ENCODE assay signal across 8 mouse cellular contexts in genomic region chr12:106478381-106478781, GRCm38 (mm10).
A peak's percentile ranks its signal among the peaks of the same experiment; 100 is the strongest.
DNase-seq lines count a peak whose midpoint lies in the region; ATAC-seq and TF ChIP-seq lines count a peak whose summit lies in the region.

No protein-coding gene starts in this region.

- DNase-seq in layer of hippocampus, adult 11-12 months (ENCODE audit: low spot score) = peak; percentile 14
- DNase-seq in layer of hippocampus, adult 8-10 months (ENCODE audit: low spot score in 2 of 2) = no peak
- DNase-seq in embryo, embryonic 10 days (ENCODE audit: low spot score) = peak; percentile 39
- DNase-seq in hindbrain, postnatal 0 days (ENCODE audit: low spot score) = peak; percentile 20
- no peak for DNase-seq in gastrocnemius, adult 8-10 months (ENCODE audit: low spot score in 2 of 2)
- no peak for DNase-seq in left cerebral cortex, postnatal 36 days (ENCODE audit: low spot score in 2 of 2)

- no peaks in the 10 kb centered on the region for H3K9me3 ChIP-seq in hindbrain, postnatal 0 days (ENCODE audit: low read length)
- H3K9me3 ChIP-seq in neural tube, embryonic 12.5 days = no peaks in the 10 kb centered on the region

- intact Hi-C loops in left cerebral cortex, postnatal 36 days (cut with DNase I) = loop anchor here (5.0 kb wide), 3 partner anchors 101 to 1519 kb away; no protein-coding TSS in a partner anchor

- H3K9ac ChIP-seq in hindbrain, postnatal 0 days (replicated peaks; ENCODE audit: low read length) = no peak overlapping the region
- H3K9ac ChIP-seq in neural tube, embryonic 12.5 days = no peak overlapping the region

- peak overlapping the region; percentile 15; the same call in 1 of the 2 replicates for H3K4me3 ChIP-seq in hindbrain, postnatal 0 days (ENCODE audit: low read length)
- H3K4me3 ChIP-seq in neural tube, embryonic 12.5 days = peak overlapping the region; percentile 18

- no peaks in the 10 kb centered on the region for H3K36me3 ChIP-seq in hindbrain, postnatal 0 days (ENCODE audit: insufficient read depth, low read length)
- H3K36me3 ChIP-seq in neural tube, embryonic 12.5 days = no peaks in the 10 kb centered on the region

- peaks cover 30% of the 10 kb centered on the region for H3K27me3 ChIP-seq in hindbrain, postnatal 0 days (ENCODE audit: insufficient read depth, low read length)
- H3K27me3 ChIP-seq in neural tube, embryonic 12.5 days (replicated peaks) = peaks cover 3% of the 10 kb centered on the region; the same call in 1 of the 2 replicates

- no peak overlapping the region for H3K27ac ChIP-seq in hindbrain, postnatal 0 days
- H3K27ac ChIP-seq in neural tube, embryonic 12.5 days = no peak overlapping the region

- peak overlapping the region; percentile 48 for H3K4me2 ChIP-seq in hindbrain, postnatal 0 days (ENCODE audit: low read depth, low read length)
- peak overlapping the region; percentile 60 for H3K4me2 ChIP-seq in neural tube, embryonic 12.5 days (replicated peaks)

- ATAC-seq in hindbrain, postnatal 0 days = no peak
- ATAC-seq in neural tube, embryonic 12.5 days (ENCODE audit: low FRiP score, low read depth) = no peak
- no peak for ATAC-seq in megakaryocyte, adult 5-6 weeks (ENCODE audit: poor library complexity, severe bottlenecking)

- no peak for TF ChIP-seq CTCF in hindbrain, postnatal 0 days (IDR thresholded peaks at IDR 0.05; ENCODE audit: low read depth)

- H3K4me1 ChIP-seq in hindbrain, postnatal 0 days (ENCODE audit: insufficient read depth, low read length) = peaks cover 6% of the 10 kb centered on the region; the same call in 1 of the 2 replicates
- peaks cover 50% of the 10 kb centered on the region for H3K4me1 ChIP-seq in neural tube, embryonic 12.5 days

- WGBS in hindbrain, postnatal 0 days = 2% methylated on average over 18 of the region's 18 CpGs
- WGBS in neural tube, embryonic 12.5 days = under 1% methylated on average over 18 of the region's 18 CpGs

Comparison
In these comparisons a context has a peak if more than half of its experiments do, and no peak if none do; other contexts are left out.
1. DNase-seq: peak in layer of hippocampus, adult 11-12 months (single experiment), embryo, embryonic 10 days (single experiment) and hindbrain, postnatal 0 days (single experiment); none in layer of hippocampus, adult 8-10 months (0 of 2), gastrocnemius, adult 8-10 months (0 of 2) and left cerebral cortex, postnatal 36 days (0 of 2).